Mouse (Mus musculus) limb, embryonic 14.5 days (tissue): Measurements from ENCODE around the gene Ubap2l. TPM values are rescaled to one million over a fixed set of nuclear protein-coding genes. Genes with fewer than 3 reads are reported as not detected.

Experiments used
- ATAC-seq: fragments of 200-750 bp; cut with Nextera tagmentation; 2 replicates; pipeline ENCODE4 v1.8.0; 2017; ENCODE audit warnings: low read depth, moderate number of reproducible peaks, moderate TSS enrichment; ENCODE audit not compliant: low FRiP score
- DNase-seq: peaks from one replicate; pipeline ENCODE4 v3.0.0-alpha.2; 2015; ENCODE audit warnings: low spot score
- H3K27ac ChIP-seq: fragments of 300-500 bp; sonication (generic); replicated peaks from 2 replicates; pipeline ENCODE4 v1.5.1; 2014; ENCODE audit warnings: low read depth, mild to moderate bottlenecking, low read length, moderate library complexity, mixed read lengths
- H3K27me3 ChIP-seq: fragments of 300-500 bp; sonication (generic); 2 replicates; pipeline ENCODE4 v1.6.1; 2014; ENCODE audit warnings: low read length, mixed read lengths; ENCODE audit not compliant: control insufficient read depth, insufficient read depth
- H3K36me3 ChIP-seq: fragments of 300-500 bp; sonication (generic); 2 replicates; pipeline ENCODE4 v1.6.1; 2014; ENCODE audit warnings: mild to moderate bottlenecking, low read length, moderate library complexity, mixed read lengths; ENCODE audit not compliant: control insufficient read depth, insufficient read depth
- H3K4me1 ChIP-seq: fragments of 300-500 bp; sonication (generic); 2 replicates; pipeline ENCODE4 v1.6.1; 2014; ENCODE audit warnings: antibody characterized with exemption, low read length, mixed read lengths; ENCODE audit not compliant: control insufficient read depth, insufficient read depth
- H3K4me2 ChIP-seq: fragments of 300-500 bp; sonication (generic); replicated peaks from 2 replicates; pipeline ENCODE4 v1.6.1; 2014; ENCODE audit warnings: low read depth, mild to moderate bottlenecking, low read length, moderate library complexity; ENCODE audit not compliant: severe bottlenecking
- H3K4me3 ChIP-seq: fragments of 300-500 bp; sonication (generic); replicated peaks from 2 replicates; pipeline ENCODE4 v1.5.1; 2014; ENCODE audit warnings: low read length
- H3K9ac ChIP-seq: fragments of 300-500 bp; sonication (generic); 2 replicates; pipeline ENCODE4 v1.6.1; 2014; ENCODE audit warnings: mild to moderate bottlenecking, low read depth, low read length, moderate library complexity; ENCODE audit not compliant: severe bottlenecking
- H3K9me3 ChIP-seq: fragments of 300-500 bp; sonication (generic); 2 replicates; pipeline ENCODE4 v1.6.1; 2016; ENCODE audit warnings: low read length; ENCODE audit not compliant: control insufficient read depth
- POLR2A ChIP-seq: fragments of 200-500 bp; IDR thresholded peaks from 2 replicates; pipeline ENCODE4 v1.8.0; 2012; ENCODE audit warnings: inconsistent platforms, mild to moderate bottlenecking, moderate library complexity, borderline replicate concordance; ENCODE audit not compliant: insufficient read depth, insufficient read length; ENCODE audit errors: extremely low read depth
- WGBS: fragments of 180-500 bp; shearing (Covaris S2); extraction: QIAGEN DNeasy Blood & Tissue Kit; methylation state at CpG from one replicate; pipeline ENCODE4 v1.1.7; 2014; 5-methylcytosine and 5-hydroxymethylcytosine counted together
- polyA plus RNA-seq, 2 experiments: library from polyadenylated mRNA; depleted of rRNA in 1 of 2; stranded (reverse) in 1 of 2; unstranded in 1 of 2; fragments of >200 nt; fragmentation: Nextera tagmentation in 1 of 2; extraction: Ambion mirVana in 1 of 2; gene quantifications; 2 replicates each; pipeline versions ENCODE4 v1.2.1 to v1.2.3; 2012 to 2014

Ubap2l gene
- polyA plus RNA-seq, 2 experiments: 205 to 214 TPM

- H3K4me3 ChIP-seq: peak overlapping the region; percentile 79
- H3K4me2 ChIP-seq: peak overlapping the region; percentile 71
- DNase-seq (peak; percentile 97), ATAC-seq (peak; percentile 94)
- no peaks in the 10 kb centered on the region for H3K9me3 ChIP-seq
- H3K27ac ChIP-seq: peak overlapping the region; percentile 97
- WGBS: under 1% methylated on average over 33 of the region's 33 CpGs
- peaks cover 32% of the 10 kb centered on the region for H3K4me1 ChIP-seq
- peaks cover 8% of the 10 kb centered on the region; the same call in 1 of the 2 replicates for H3K36me3 ChIP-seq
- H3K9ac ChIP-seq: peak overlapping the region; percentile 82
- no peak for TF ChIP-seq POLR2A
- no peaks in the 10 kb centered on the region for H3K27me3 ChIP-seq
Measured at GRCm38 (mm10) chr3:90079133-90079762, 26.8 kb upstream of the Ubap2l start.

DNA sequence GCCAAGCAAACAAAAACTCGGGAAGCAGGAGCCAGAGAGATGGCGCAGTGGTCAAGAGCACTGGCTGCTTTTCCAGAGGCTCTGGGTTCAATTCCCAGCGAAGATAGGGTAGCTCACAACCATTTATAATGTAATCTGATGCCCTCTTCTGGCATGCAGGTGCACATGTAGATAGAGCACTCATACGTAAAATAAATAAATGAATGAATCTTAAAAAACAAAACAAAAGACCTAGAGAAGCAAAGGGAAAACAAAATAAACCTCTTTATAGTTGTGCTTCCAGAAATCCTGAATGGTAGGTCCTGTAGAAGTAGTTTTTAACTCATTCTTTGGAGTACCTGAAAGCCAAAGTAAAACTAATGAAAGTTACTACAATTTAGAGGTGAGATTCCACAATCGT, 25.8 kb upstream of the Ubap2l start:
- Histone ChIP-seq H3K27ac (no peak overlapping the region), H3K4me3 (no peak overlapping the region), H3K36me3 (peaks cover 4% of the 10 kb centered on the region; the same call in 1 of the 2 replicates), H3K27me3 (no peaks in the 10 kb centered on the region), H3K9me3 (no peaks in the 10 kb centered on the region), H3K4me2 (no peak overlapping the region), H3K4me1 (peaks cover 23% of the 10 kb centered on the region), H3K9ac (no peak overlapping the region)
- no peak for TF ChIP-seq POLR2A
- ATAC-seq: no peak
- no peak for DNase-seq
- 44% methylated on average over 5 of the region's 5 CpGs for WGBS

DNA sequence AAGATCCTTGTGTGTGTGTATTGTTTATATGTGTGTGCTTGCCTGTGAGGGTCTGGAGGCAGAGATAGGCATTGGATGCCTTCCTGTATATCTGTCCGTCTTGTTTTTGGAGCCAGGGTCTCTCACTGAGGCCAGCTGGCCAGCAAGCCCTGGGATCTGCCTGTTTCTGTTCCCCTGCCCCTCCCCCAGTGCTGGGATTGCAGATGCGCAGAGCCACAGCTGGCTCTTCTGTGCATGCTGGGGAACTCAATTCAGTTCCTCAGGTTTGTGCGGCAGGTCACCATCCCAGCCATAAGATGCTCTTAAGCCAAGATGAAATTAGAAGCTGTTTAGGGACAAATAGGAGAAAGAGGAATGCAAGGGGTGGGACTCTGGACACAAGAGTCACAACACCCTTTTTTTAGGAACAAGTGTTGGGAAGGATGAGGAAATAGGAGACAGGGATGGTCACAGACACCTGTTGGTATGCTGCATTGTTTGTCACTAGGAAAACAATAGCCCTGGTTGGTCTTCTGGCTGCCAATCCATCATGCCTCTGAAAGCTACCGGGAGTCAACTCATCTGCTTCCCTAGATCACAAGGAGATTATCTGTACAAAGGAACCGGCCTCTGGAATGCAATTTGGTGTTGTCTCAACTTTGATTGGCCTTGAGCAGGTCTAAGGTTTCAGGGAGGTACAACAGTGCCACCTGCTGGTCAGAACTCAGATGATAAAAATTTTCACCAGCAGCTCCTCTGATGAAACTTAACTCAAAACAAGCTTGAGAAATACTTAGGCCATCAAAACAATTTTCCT, 24.7 kb upstream of the Ubap2l start:
- H3K4me1 ChIP-seq: peaks cover 16% of the 10 kb centered on the region
- no peak for TF ChIP-seq POLR2A
- no peak overlapping the region for H3K9ac ChIP-seq
- no peak overlapping the region; the same call in 1 of the 2 replicates for H3K4me2 ChIP-seq
- ATAC-seq (peak; percentile 7; the same call in 1 of the 2 replicates), DNase-seq (peak; percentile 89)
- H3K27ac ChIP-seq: no peak overlapping the region
- no peaks in the 10 kb centered on the region for H3K9me3 ChIP-seq
- H3K27me3 ChIP-seq: no peaks in the 10 kb centered on the region
- no peak overlapping the region for H3K4me3 ChIP-seq
- no peaks in the 10 kb centered on the region for H3K36me3 ChIP-seq
- WGBS: 10% methylated on average over 5 of the region's 5 CpGs

DNA sequence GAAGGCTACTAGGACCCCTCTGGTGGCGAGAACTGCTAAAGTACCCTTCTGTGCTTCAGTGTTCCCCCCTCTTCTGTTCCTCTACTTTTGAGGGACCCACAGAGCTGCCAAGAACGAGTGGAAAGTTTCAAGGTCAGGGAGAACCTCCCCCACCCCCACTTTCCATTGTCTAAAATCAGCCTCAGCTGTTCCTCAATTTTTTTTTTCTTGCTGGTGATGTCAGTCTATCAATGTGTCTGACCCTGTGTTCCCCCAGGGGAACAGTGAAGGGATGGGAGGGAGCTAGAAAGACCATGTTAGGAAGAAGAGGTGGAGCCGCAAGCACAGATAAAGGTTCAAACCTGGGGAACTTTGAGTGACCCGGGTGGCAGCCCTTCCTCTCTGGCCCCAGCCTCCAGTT, 19.9 kb upstream of the Ubap2l start, which contains the start of gene Tpm3:
Tpm3 (plus strand) TSS at position 356 of the 400 bp plus-strand sequence.
- H3K27ac ChIP-seq: no peak within 1 kb of the TSS
- H3K4me3 ChIP-seq: no peak within 1 kb of the TSS
- no peaks in the 10 kb centered on the region for H3K9me3 ChIP-seq
- H3K27me3 ChIP-seq: no peaks in the 10 kb centered on the region
- no peak for TF ChIP-seq POLR2A
- ATAC-seq (no peak), DNase-seq (no peak)
- WGBS: 70% methylated on average over 4 of the region's 4 CpGs
- no peak within 1 kb of the TSS for H3K4me2 ChIP-seq
- no peaks in the 10 kb centered on the region for H3K36me3 ChIP-seq
- H3K9ac ChIP-seq: no peak within 1 kb of the TSS
- no peaks in the 10 kb centered on the region for H3K4me1 ChIP-seq

GRCm38 (mm10) chr3:90069688-90070087, 17.3 kb upstream of the Ubap2l start:
- no peak for TF ChIP-seq POLR2A
- no peak overlapping the region for H3K4me3 ChIP-seq
- WGBS: 80% methylated on average over 6 of the region's 7 CpGs
- no peaks in the 10 kb centered on the region for H3K27me3 ChIP-seq
- DNase-seq (no peak), ATAC-seq (no peak)
- H3K9ac ChIP-seq: no peak overlapping the region
- H3K4me1 ChIP-seq: no peaks in the 10 kb centered on the region
- peaks cover 4% of the 10 kb centered on the region for H3K36me3 ChIP-seq
- H3K27ac ChIP-seq: no peak overlapping the region
- H3K9me3 ChIP-seq: no peaks in the 10 kb centered on the region
- no peak overlapping the region for H3K4me2 ChIP-seq
